Mouse (Mus musculus) forebrain, embryonic 14.5 days (tissue): ENCODE results near the gene Nr2f6. TPM values are rescaled to one million over a fixed set of nuclear protein-coding genes. Genes with fewer than 3 reads are reported as not detected.
A peak's percentile ranks its signal among the peaks of the same experiment; 100 is the strongest.

Experiments
- ATAC-seq: fragments of 200-750 bp; cut with Nextera tagmentation; 2 replicates; pipeline ENCODE4 v1.8.0; 2017; ENCODE audit warnings: mild to moderate bottlenecking, moderate library complexity
- DNase-seq: peaks from one replicate; pipeline ENCODE4 v3.0.0-alpha.2; 2015; ENCODE audit warnings: low spot score
- H3K27ac ChIP-seq: fragments of 300-500 bp; sonication (generic); 2 replicates; pipeline ENCODE4 v1.5.1; 2014; ENCODE audit warnings: low read depth, mild to moderate bottlenecking, control low read depth, low read length, moderate library complexity
- H3K27me3 ChIP-seq: fragments of 300-500 bp; sonication (generic); replicated peaks from 2 replicates; pipeline ENCODE4 v1.6.1; 2014; ENCODE audit warnings: low read length, control low read depth, mixed read lengths; ENCODE audit not compliant: control insufficient read depth, insufficient read depth
- H3K36me3 ChIP-seq: fragments of 300-500 bp; sonication (generic); 2 replicates; pipeline ENCODE4 v1.6.1; 2014; ENCODE audit warnings: low read length, control low read depth; ENCODE audit not compliant: control insufficient read depth, insufficient read depth
- H3K4me1 ChIP-seq: fragments of 300-500 bp; sonication (generic); 2 replicates; pipeline ENCODE4 v1.6.1; 2014; ENCODE audit warnings: antibody characterized with exemption, low read length, control low read depth; ENCODE audit not compliant: control insufficient read depth, insufficient read depth
- H3K4me2 ChIP-seq: fragments of 300-500 bp; sonication (generic); 2 replicates; pipeline ENCODE4 v1.6.1; 2014; ENCODE audit warnings: mild to moderate bottlenecking, control low read depth, low read length
- H3K4me3 ChIP-seq: fragments of 300-500 bp; sonication (generic); 2 replicates; pipeline ENCODE4 v1.5.1; 2014; ENCODE audit warnings: low read depth, low read length, control low read depth
- H3K9ac ChIP-seq: fragments of 300-500 bp; sonication (generic); 2 replicates; pipeline ENCODE4 v1.6.1; 2014; ENCODE audit warnings: mild to moderate bottlenecking, low read length, control low read depth, moderate library complexity
- H3K9me3 ChIP-seq: fragments of 300-500 bp; sonication (generic); replicated peaks from 2 replicates; pipeline ENCODE4 v1.6.1; 2016; ENCODE audit warnings: low read length, control low read depth, mixed read lengths; ENCODE audit not compliant: control insufficient read depth
- WGBS: fragments of 180-500 bp; shearing (Covaris S2); extraction: QIAGEN DNeasy Blood & Tissue Kit; methylation state at CpG from one replicate; pipeline ENCODE4 v1.1.7; 2014; 5-methylcytosine and 5-hydroxymethylcytosine counted together
- polyA plus RNA-seq: library from polyadenylated mRNA; unstranded; fragments of >200 nt; fragmentation: Nextera tagmentation; extraction: Ambion mirVana; gene quantifications from 2 replicates; pipeline ENCODE4 v1.2.1, GENCODE M21; 2014

Nr2f6 gene
- polyA plus RNA-seq, 1 experiment from 2014 or later = 17.3 TPM

- no peak overlapping the region for H3K27ac ChIP-seq
- H3K4me1 ChIP-seq = peaks cover 11% of the 10 kb centered on the region
- no peak overlapping the region for H3K4me2 ChIP-seq
- WGBS = 90% methylated on average over 8 of the region's 8 CpGs
- H3K4me3 ChIP-seq = no peak overlapping the region
- H3K9me3 ChIP-seq = no peaks in the 10 kb centered on the region
- H3K9ac ChIP-seq = no peak overlapping the region
- DNase-seq (no peak), ATAC-seq (no peak)
- H3K27me3 ChIP-seq = no peaks in the 10 kb centered on the region
- peaks cover 32% of the 10 kb centered on the region for H3K36me3 ChIP-seq
Measured at GRCm38 (mm10) chr8:71404011-71404410, 22.3 kb upstream of the Nr2f6 start.

GRCm38 (mm10) chr8:71403107-71403885, 21.5 kb upstream of the Nr2f6 start:
- Histone ChIP-seq H3K4me2 (no peak overlapping the region), H3K27me3 (no peaks in the 10 kb centered on the region), H3K36me3 (peaks cover 32% of the 10 kb centered on the region), H3K9me3 (no peaks in the 10 kb centered on the region), H3K4me3 (no peak overlapping the region), H3K27ac (no peak overlapping the region), H3K4me1 (peaks cover 11% of the 10 kb centered on the region), H3K9ac (no peak overlapping the region)
- WGBS = 79% methylated on average over 6 of the region's 6 CpGs
- DNase-seq (no peak), ATAC-seq (no peak)

- no peak for ATAC-seq
- Histone ChIP-seq H3K4me1 (peaks cover 12% of the 10 kb centered on the region), H3K4me2 (no peak overlapping the region), H3K36me3 (peaks cover 26% of the 10 kb centered on the region), H3K9ac (no peak overlapping the region), H3K27me3 (no peaks in the 10 kb centered on the region), H3K4me3 (no peak overlapping the region), H3K27ac (no peak overlapping the region), H3K9me3 (no peaks in the 10 kb centered on the region)
- no peak for DNase-seq
- WGBS = 87% methylated on average over 9 of the region's 9 CpGs
Measured at GRCm38 (mm10) chr8:71402446-71402964, 20.7 kb upstream of the Nr2f6 start.

- no peak overlapping the region for H3K9ac ChIP-seq
- no peak overlapping the region for H3K4me2 ChIP-seq
- H3K4me3 ChIP-seq = no peak overlapping the region
- no peaks in the 10 kb centered on the region for H3K9me3 ChIP-seq
- peaks cover 23% of the 10 kb centered on the region for H3K36me3 ChIP-seq
- no peak overlapping the region for H3K27ac ChIP-seq
- ATAC-seq (no peak), DNase-seq (no peak)
- H3K27me3 ChIP-seq = no peaks in the 10 kb centered on the region
- H3K4me1 ChIP-seq = peaks cover 12% of the 10 kb centered on the region
Measured at GRCm38 (mm10) chr8:71401454-71401853, 19.7 kb upstream of the Nr2f6 start.

GRCm38 (mm10) chr8:71400826-71401225, 19.1 kb upstream of the Nr2f6 start:
- DNase-seq = no peak
- no peak overlapping the region for H3K27ac ChIP-seq
- WGBS = 92% methylated on average over 2 of the region's 2 CpGs
- H3K9me3 ChIP-seq = no peaks in the 10 kb centered on the region
- no peak for ATAC-seq
- no peak overlapping the region for H3K9ac ChIP-seq
- no peak overlapping the region for H3K4me2 ChIP-seq
- peaks cover 7% of the 10 kb centered on the region; the same call in 1 of the 2 replicates for H3K4me1 ChIP-seq
- no peaks in the 10 kb centered on the region for H3K27me3 ChIP-seq
- H3K4me3 ChIP-seq = no peak overlapping the region
- H3K36me3 ChIP-seq = peaks cover 23% of the 10 kb centered on the region

GRCm38 (mm10) chr8:71397701-71398100, 15.9 kb upstream of the Nr2f6 start:
- WGBS = 84% methylated on average over 12 of the region's 12 CpGs
- no peaks in the 10 kb centered on the region for H3K9me3 ChIP-seq
- H3K4me3 ChIP-seq = peak overlapping the region; percentile 80
- peaks cover 5% of the 10 kb centered on the region; the same call in 1 of the 2 replicates for H3K4me1 ChIP-seq
- ATAC-seq = no peak
- no peak for DNase-seq
- H3K27me3 ChIP-seq = no peaks in the 10 kb centered on the region
- peak overlapping the region; percentile 77; the same call in 1 of the 2 replicates for H3K4me2 ChIP-seq
- H3K9ac ChIP-seq = peak overlapping the region; percentile 79; the same call in 1 of the 2 replicates
- H3K27ac ChIP-seq = no peak overlapping the region
- H3K36me3 ChIP-seq = peaks cover 19% of the 10 kb centered on the region

- H3K9me3 ChIP-seq = no peaks in the 10 kb centered on the region
- H3K27ac ChIP-seq = peak within 1 kb of the TSS; percentile 44; the same call in 1 of the 2 replicates
- DNase-seq = peak; percentile 98
- peak; percentile 99 for ATAC-seq
- under 1% methylated on average over 34 of the region's 34 CpGs for WGBS
- peak within 1 kb of the TSS; percentile 77 for H3K4me2 ChIP-seq
- H3K4me3 ChIP-seq = peak within 1 kb of the TSS; percentile 80
- H3K4me1 ChIP-seq = peaks cover 5% of the 10 kb centered on the region; the same call in 1 of the 2 replicates
- H3K27me3 ChIP-seq = no peaks in the 10 kb centered on the region
- H3K36me3 ChIP-seq = peaks cover 19% of the 10 kb centered on the region
- peak within 1 kb of the TSS; percentile 79 for H3K9ac ChIP-seq
Measured at GRCm38 (mm10) chr8:71396639-71397305, 15.0 kb upstream of the Nr2f6 start, which contains the start of gene Babam1. Gene Babam1 (plus strand): TSS chr8:71396861.

- Histone ChIP-seq H3K9ac (no peak within 1 kb of the TSS), H3K4me3 (peak within 1 kb of the TSS; percentile 80), H3K4me2 (peak within 1 kb of the TSS; percentile 77), H3K27ac (peak within 1 kb of the TSS; percentile 44; the same call in 1 of the 2 replicates), H3K36me3 (peaks cover 18% of the 10 kb centered on the region), H3K4me1 (peaks cover 5% of the 10 kb centered on the region; the same call in 1 of the 2 replicates), H3K27me3 (no peaks in the 10 kb centered on the region), H3K9me3 (no peaks in the 10 kb centered on the region)
- ATAC-seq (no peak), DNase-seq (no peak)
- 91% methylated on average over 9 of the region's 9 CpGs for WGBS
Measured at GRCm38 (mm10) chr8:71395629-71396028, 13.9 kb upstream of the Nr2f6 start, which contains the start of gene Ushbp1. Gene Ushbp1 (minus strand): TSS chr8:71395802.
